Mouse (Mus musculus) megakaryocyte, embryonic 14.5 days (primary cell): ENCODE measurements around the gene Pcgf2.

Experiments used
- FLI1 ChIP-seq: IDR thresholded peaks from 2 replicates; pipeline ENCODE4 v1.6.1; 2012; ENCODE audit warnings: low read length, inconsistent platforms, mixed read lengths
- GATA1 ChIP-seq: IDR thresholded peaks from 3 replicates; pipeline ENCODE4 v1.6.1; 2012; ENCODE audit warnings: mixed read lengths, low read length, inconsistent platforms, borderline replicate concordance

GRCm38 (mm10) chr11:97664771-97665240 lies 35.5 kb downstream of the Pcgf2 start:
- TF ChIP-seq FLI1 (no peak), GATA1 (no peak)
